Mouse (Mus musculus): ENCODE results near the gene Xdh.
"Not testable (repeated sequence)": the region's sequence is repeated elsewhere in the genome, so short reads cannot be mapped to it uniquely, and the experiment has no call there.

Xdh gene

DNA sequence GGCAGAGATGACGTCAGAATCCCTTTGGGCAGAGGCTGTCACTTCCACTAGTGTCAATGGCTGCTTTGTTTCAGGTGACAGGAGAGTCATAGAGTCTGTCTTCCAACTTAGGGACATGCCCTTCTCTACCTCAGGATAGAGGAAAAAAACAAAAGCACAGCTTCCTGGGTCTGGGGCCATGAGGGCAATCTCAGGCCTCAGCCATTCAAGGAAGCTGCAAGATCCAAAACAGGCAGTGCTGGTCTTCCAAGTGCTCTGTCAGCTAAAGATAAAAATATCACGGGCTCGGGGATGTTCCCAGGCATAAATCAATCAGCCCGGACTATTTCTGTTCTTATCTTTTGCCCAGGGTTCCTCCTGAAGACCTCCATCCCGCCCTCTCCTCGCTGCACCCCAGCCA is 68.7 kb downstream of the Xdh start:
- no peak for DNase-seq (ENCODE audit: low spot score)

DNA sequence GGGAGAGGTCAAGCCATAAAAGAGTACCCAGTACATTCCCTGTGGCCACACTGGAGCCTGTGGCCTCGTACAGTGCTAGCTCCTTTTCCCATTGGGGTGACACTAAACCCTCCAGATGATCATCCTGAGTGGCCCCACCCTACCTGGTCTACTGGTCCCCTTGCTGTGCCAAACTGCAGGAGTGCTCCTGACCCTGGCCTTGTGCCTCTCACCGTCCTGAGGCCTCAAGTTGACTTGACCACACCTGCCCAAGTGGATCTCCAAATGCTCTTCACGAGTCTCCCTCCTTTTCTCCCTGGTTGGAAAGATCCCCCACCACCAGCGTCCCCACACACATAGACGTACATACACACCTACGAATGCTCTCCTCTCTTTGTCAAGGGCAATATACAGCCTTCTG is 69.7 kb downstream of the Xdh start:
- no peak for DNase-seq (ENCODE audit: low spot score)

GRCm38 (mm10) chr17:73879262-73879916 is 70.6 kb downstream of the Xdh start:
- no peak for DNase-seq (ENCODE audit: low spot score)

DNA sequence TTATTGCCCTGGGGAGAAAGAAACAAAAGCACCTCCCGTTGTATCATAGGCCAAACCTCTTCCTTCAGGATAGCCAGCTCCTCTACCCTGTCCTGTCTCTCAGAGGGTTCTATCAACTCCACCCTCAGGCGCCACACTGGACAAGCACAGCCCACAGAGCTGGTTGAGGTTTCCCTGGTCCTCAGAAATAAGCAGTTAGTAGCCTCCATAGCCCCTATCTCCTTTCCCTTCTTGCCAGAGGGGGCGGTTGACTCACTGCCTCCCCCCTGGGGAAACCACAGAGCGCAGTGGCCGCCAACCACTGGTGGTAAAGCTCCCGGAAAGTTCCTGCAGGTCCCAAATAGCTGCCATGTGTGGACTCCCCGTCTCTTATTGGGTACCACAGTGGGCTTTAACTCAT is 74.3 kb downstream of the Xdh start:
- no peak for DNase-seq (ENCODE audit: low spot score)

DNA sequence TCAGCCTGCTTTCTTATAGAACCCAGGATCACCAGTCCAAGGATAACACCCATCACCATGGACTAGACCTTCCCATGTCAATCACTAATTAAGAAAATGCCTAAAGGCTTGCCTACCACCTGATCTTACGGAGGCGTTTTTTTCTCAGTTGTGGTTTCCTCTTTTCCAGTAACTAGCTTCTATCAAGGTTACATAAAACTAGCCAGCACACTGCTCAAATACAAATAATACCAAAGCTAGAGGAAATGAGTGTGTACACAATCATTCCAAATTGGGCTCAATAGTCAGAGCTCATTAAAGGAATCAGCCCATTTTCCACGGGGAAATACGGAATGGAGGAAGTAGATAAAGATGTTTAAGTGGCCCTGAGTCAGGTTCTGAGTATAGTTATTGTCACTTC is 74.7 kb downstream of the Xdh start:
- no peak for DNase-seq (ENCODE audit: low spot score)

DNA sequence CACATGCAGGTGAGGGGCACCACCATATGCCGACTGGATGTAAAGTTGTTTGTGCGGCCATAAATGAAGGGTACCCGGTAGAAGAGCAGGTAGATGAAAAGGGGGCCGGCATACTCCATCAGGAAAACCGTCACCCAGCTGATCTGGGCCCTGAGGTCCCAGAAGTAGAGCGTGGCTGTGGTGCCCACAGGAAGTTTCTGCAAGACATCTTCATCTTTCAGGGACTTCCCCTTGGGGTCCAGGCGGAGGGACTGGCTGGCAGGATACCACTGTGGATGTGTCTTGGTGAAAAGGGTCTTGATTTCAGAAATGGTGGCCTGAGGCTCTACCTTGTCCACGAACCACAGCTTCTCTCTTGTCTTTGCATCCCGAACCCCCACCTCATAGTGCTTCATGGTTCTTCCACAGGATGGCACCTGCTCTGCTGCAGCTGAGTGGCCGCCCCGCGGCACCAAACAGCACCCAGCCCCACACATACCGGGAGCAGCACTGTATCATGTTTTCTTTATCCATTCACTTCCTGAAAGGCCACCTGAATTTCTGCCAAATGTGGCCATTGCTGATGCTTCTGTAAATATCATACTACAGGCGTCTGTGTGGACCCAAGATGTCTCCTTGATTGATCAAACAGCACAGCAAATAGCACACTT is 78.9 kb downstream of the Xdh start:
- no peak for DNase-seq (ENCODE audit: low spot score)

DNA sequence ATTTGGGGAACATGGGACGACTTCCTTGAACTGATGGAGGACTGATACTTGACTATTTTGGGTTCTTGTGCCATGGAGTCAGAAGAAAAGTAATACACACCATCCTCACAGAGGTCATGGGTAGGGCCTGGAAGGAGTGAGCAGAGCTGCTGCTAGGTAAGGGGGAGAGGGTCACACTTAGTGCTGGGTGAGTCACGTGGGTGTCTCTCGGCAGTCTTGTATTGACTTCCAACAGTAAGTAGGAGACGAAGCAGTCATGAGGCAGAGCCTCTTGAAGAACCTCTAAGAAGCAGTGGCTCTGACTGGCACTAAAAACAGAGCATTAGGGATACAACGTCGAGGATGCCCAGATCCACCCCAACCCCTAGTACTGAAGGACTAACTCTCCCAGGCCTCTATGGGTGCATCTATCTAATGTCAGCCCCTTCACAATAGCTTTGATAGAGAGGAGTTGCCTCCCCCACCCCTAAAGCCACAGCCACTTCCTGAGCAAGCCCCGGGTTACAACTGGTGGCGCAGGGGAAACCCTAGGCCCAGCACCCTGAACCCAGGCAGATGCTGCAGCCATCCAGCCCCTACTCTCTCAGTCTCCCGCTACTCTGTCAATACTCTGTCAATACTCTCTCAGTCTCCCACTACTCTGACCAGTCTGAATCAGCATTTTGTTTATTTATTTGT is 80.8 kb downstream of the Xdh start:
- DNase-seq (ENCODE audit: low spot score) = no peak

DNA sequence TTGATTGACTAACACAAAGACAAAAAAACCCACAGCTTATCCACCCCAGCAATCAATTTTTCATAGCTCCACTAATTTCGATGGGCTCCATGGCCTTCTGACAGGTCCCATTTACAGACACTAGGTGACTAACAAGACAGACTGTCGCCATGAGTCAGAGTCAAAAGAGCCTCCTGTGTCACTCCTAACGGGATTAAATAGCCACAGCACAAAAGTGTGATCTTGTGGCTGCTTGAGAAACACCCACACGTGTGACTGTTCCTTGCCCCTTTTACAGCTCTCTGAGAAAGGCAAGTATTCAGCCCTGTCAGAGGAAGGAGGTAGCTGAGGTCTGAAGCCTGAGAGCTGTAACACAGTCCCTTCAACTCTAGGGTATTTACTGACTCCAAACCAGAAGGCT is 96.3 kb downstream of the Xdh start:
- DNase-seq (ENCODE audit: low spot score) = no peak

DNA sequence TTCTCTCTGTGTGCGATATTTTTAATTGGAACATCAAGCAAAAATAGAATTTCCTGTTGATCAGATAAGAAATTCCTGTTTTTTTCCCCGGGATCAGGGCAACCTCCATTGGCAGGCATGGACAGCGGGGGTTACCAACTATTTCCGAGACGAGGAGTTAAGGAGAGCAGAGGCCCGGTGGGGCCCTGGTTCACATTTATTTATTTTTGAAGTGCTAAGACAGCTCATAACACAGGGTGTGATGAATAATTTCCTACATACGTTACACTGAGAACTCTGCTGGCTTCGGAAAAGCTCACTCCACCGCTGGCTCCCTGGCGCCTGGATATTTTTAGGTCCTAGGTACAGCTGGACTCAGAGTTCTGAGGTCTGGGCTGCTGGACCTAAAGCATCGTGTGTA is 97.0 kb downstream of the Xdh start:
- no peak for DNase-seq (ENCODE audit: low spot score)

DNA sequence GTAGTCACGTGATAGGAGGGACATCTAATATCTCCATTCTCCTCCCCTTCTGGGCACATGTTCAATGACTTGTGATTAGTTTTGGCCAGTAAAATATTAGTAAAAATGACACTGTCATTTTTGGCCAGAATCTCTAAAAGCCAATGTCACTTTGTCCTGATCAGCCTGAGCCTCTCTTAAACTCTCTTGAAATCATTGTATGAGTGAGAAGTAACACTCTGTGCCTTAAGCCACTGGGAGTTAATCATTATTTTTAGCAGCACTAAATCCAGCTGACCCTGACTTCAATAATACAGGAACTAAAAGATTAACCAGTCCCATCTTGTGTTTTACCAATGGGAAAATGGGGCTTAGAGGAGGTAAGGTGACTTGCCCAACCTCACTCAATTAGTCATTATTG is 102.6 kb downstream of the Xdh start:
- no peak for DNase-seq (ENCODE audit: low spot score)

- no peak for DNase-seq (ENCODE audit: low spot score)
Measured at GRCm38 (mm10) chr17:73845632-73846031, 104.4 kb downstream of the Xdh start.

- DNase-seq (ENCODE audit: low spot score) = no peak
Measured at GRCm38 (mm10) chr17:73842963-73843362, 107.0 kb downstream of the Xdh start.

GRCm38 (mm10) chr17:73839876-73840275 is 110.1 kb downstream of the Xdh start:
- not testable (repeated sequence) for DNase-seq (ENCODE audit: low spot score)

DNA sequence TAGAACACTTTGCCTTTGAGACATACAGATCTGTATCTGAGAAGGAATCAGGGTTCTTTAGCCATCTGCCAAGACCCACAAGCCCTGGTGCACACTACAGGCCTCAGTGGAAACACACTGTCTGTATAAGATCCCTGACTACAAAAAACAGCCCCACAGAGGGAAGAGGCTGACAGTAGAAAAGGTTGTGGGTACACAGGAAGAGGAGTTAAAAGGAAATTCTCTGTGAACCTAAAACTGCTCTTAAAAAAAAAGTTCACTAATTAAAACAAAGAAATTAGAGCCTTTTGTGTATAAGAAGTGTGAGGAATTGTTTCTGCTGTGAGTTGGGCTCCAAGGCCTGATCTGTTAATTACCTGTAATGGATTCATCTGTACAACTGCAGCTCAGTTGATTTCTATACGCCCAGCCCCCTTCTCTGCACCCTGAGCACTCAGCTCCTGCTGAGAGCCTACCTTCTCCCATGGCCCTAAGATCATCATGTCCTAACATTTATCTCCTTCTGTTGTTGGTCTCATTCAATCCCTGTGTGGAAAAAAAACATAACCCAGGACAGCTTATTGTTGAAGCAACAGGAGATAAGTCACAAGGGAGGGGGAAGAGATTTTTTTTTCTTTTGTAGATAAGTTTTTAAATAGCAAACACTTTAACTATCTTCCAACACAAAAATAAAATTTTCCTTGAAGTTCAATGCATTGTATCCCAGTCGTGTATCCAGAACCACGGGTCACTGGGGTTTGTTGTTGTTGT is 110.7 kb downstream of the Xdh start:
- no peak for DNase-seq (ENCODE audit: low spot score)

GRCm38 (mm10) chr17:73837244-73837643 is 112.8 kb downstream of the Xdh start:
- no peak for DNase-seq (ENCODE audit: low spot score)

- no peak for DNase-seq (ENCODE audit: low spot score)
Measured at GRCm38 (mm10) chr17:73836601-73837000, 113.4 kb downstream of the Xdh start.

Measured in urinary bladder, postnatal 25 days (tissue).